Mouse (Mus musculus): ENCODE measurements at regions not wholly inside any gene's neighbourhood (a gene's known extent, or its start where the extent isn't known, plus 50 kb on each side); places are given as distances from the start of the nearest gene placed in this dataset.
A peak's percentile ranks its signal among the peaks of the same experiment; 100 is the strongest.

- 7% methylated on average over 3 of the region's 3 CpGs for WGBS
- no peak overlapping the region for H3K27ac ChIP-seq
- ATAC-seq (ENCODE audit: borderline replicate concordance, extremely low read depth, low FRiP score, low TSS enrichment), result peak; percentile 74; the same call in 1 of the 2 replicates
- no peaks in the 10 kb centered on the region for H3K4me1 ChIP-seq
- H3K9ac ChIP-seq, result no peak overlapping the region
- no peaks in the 10 kb centered on the region for H3K36me3 ChIP-seq
- no peaks in the 10 kb centered on the region for H3K27me3 ChIP-seq
- no peak overlapping the region for H3K4me3 ChIP-seq
- H3K4me2 ChIP-seq, result no peak overlapping the region
- H3K9me3 ChIP-seq, result no peaks in the 10 kb centered on the region
Measured at GRCm38 (mm10) chr16:26234113-26234512, 128.5 kb upstream of the P3h2 start.

- no peaks in the 10 kb centered on the region for H3K36me3 ChIP-seq
- no peaks in the 10 kb centered on the region for H3K27me3 ChIP-seq
- H3K27ac ChIP-seq, result no peak overlapping the region
- no peaks in the 10 kb centered on the region for H3K4me1 ChIP-seq
- H3K4me3 ChIP-seq, result no peak overlapping the region
- no peak for ATAC-seq (ENCODE audit: borderline replicate concordance, extremely low read depth, low FRiP score, low TSS enrichment)
- WGBS, result 88% methylated on average over 1 of the region's 1 CpGs
- H3K9ac ChIP-seq, result no peak overlapping the region
- no peaks in the 10 kb centered on the region for H3K9me3 ChIP-seq
- H3K4me2 ChIP-seq, result no peak overlapping the region
Measured at GRCm38 (mm10) chr16:26231110-26231509, 125.5 kb upstream of the P3h2 start.

- no peak for ATAC-seq (ENCODE audit: borderline replicate concordance, extremely low read depth, low FRiP score, low TSS enrichment)
- Histone ChIP-seq H3K4me3 (no peak overlapping the region), H3K9me3 (no peaks in the 10 kb centered on the region), H3K27me3 (no peaks in the 10 kb centered on the region), H3K4me2 (no peak overlapping the region), H3K4me1 (no peaks in the 10 kb centered on the region), H3K36me3 (no peaks in the 10 kb centered on the region), H3K9ac (no peak overlapping the region), H3K27ac (no peak overlapping the region)
- WGBS, result 43% methylated on average over 3 of the region's 3 CpGs
Measured at GRCm38 (mm10) chr16:26211418-26211817, 105.8 kb upstream of the P3h2 start.

GRCm38 (mm10) chr16:26199125-26199524 is 93.5 kb upstream of the P3h2 start:
- Histone ChIP-seq H3K4me3 (no peak overlapping the region), H3K9ac (no peak overlapping the region), H3K9me3 (no peaks in the 10 kb centered on the region), H3K36me3 (no peaks in the 10 kb centered on the region), H3K4me2 (no peak overlapping the region), H3K4me1 (peaks cover 5% of the 10 kb centered on the region; the same call in 1 of the 2 replicates), H3K27ac (no peak overlapping the region), H3K27me3 (no peaks in the 10 kb centered on the region)
- WGBS, result 8% methylated on average over 4 of the region's 4 CpGs
- ATAC-seq (ENCODE audit: borderline replicate concordance, extremely low read depth, low FRiP score, low TSS enrichment), result no peak

- Histone ChIP-seq H3K9ac (no peak overlapping the region), H3K4me2 (no peak overlapping the region), H3K27me3 (no peaks in the 10 kb centered on the region), H3K4me3 (no peak overlapping the region), H3K9me3 (no peaks in the 10 kb centered on the region), H3K4me1 (peaks cover 5% of the 10 kb centered on the region; the same call in 1 of the 2 replicates), H3K27ac (no peak overlapping the region), H3K36me3 (no peaks in the 10 kb centered on the region)
- peak; percentile 46; the same call in 1 of the 2 replicates for ATAC-seq (ENCODE audit: borderline replicate concordance, extremely low read depth, low FRiP score, low TSS enrichment)
Measured at GRCm38 (mm10) chr16:26196345-26196744, 90.8 kb upstream of the P3h2 start.

GRCm38 (mm10) chr16:26185288-26186281 is 80.0 kb upstream of the P3h2 start:
- no peaks in the 10 kb centered on the region for H3K27me3 ChIP-seq
- no peak overlapping the region for H3K4me3 ChIP-seq
- no peak overlapping the region for H3K4me2 ChIP-seq
- H3K9ac ChIP-seq, result no peak overlapping the region
- WGBS, result 41% methylated on average over 8 of the region's 8 CpGs
- H3K9me3 ChIP-seq, result no peaks in the 10 kb centered on the region
- no peaks in the 10 kb centered on the region for H3K36me3 ChIP-seq
- ATAC-seq (ENCODE audit: borderline replicate concordance, extremely low read depth, low FRiP score, low TSS enrichment), result peak; percentile 35; the same call in 1 of the 2 replicates
- peak overlapping the region; percentile 21; the same call in 1 of the 2 replicates for H3K27ac ChIP-seq
- H3K4me1 ChIP-seq, result peaks cover 10% of the 10 kb centered on the region; the same call in 1 of the 2 replicates

- H3K9ac ChIP-seq, result no peak overlapping the region
- H3K27ac ChIP-seq, result no peak overlapping the region
- ATAC-seq (ENCODE audit: borderline replicate concordance, extremely low read depth, low FRiP score, low TSS enrichment), result peak; percentile 76; the same call in 1 of the 2 replicates
- 23% methylated on average over 6 of the region's 6 CpGs for WGBS
- no peak overlapping the region for H3K4me3 ChIP-seq
- no peak overlapping the region for H3K4me2 ChIP-seq
- peaks cover 10% of the 10 kb centered on the region; the same call in 1 of the 2 replicates for H3K4me1 ChIP-seq
- no peaks in the 10 kb centered on the region for H3K9me3 ChIP-seq
- no peaks in the 10 kb centered on the region for H3K27me3 ChIP-seq
- no peaks in the 10 kb centered on the region for H3K36me3 ChIP-seq
Measured at GRCm38 (mm10) chr16:26184647-26185262, 79.2 kb upstream of the P3h2 start.

GRCm38 (mm10) chr16:26183530-26183929 is 77.9 kb upstream of the P3h2 start:
- ATAC-seq (ENCODE audit: borderline replicate concordance, extremely low read depth, low FRiP score, low TSS enrichment), result no peak
- no peaks in the 10 kb centered on the region for H3K27me3 ChIP-seq
- no peak overlapping the region for H3K9ac ChIP-seq
- H3K4me3 ChIP-seq, result no peak overlapping the region
- H3K4me1 ChIP-seq, result peaks cover 10% of the 10 kb centered on the region; the same call in 1 of the 2 replicates
- no peaks in the 10 kb centered on the region for H3K36me3 ChIP-seq
- no peaks in the 10 kb centered on the region for H3K9me3 ChIP-seq
- no peak overlapping the region for H3K27ac ChIP-seq
- H3K4me2 ChIP-seq, result no peak overlapping the region

- Histone ChIP-seq H3K4me1 (peaks cover 10% of the 10 kb centered on the region; the same call in 1 of the 2 replicates), H3K9me3 (no peaks in the 10 kb centered on the region), H3K4me2 (no peak overlapping the region), H3K27me3 (no peaks in the 10 kb centered on the region), H3K4me3 (no peak overlapping the region), H3K36me3 (no peaks in the 10 kb centered on the region), H3K27ac (no peak overlapping the region), H3K9ac (no peak overlapping the region)
- WGBS, result 77% methylated on average over 3 of the region's 3 CpGs
- ATAC-seq (ENCODE audit: borderline replicate concordance, extremely low read depth, low FRiP score, low TSS enrichment), result no peak
Measured at GRCm38 (mm10) chr16:26181716-26182115, 76.1 kb upstream of the P3h2 start.

GRCm38 (mm10) chr16:26171441-26171840 is 65.9 kb upstream of the P3h2 start:
- no peaks in the 10 kb centered on the region for H3K9me3 ChIP-seq
- WGBS, result 60% methylated on average over 3 of the region's 3 CpGs
- no peak for ATAC-seq (ENCODE audit: borderline replicate concordance, extremely low read depth, low FRiP score, low TSS enrichment)
- H3K9ac ChIP-seq, result no peak overlapping the region
- no peaks in the 10 kb centered on the region for H3K36me3 ChIP-seq
- H3K4me1 ChIP-seq, result no peaks in the 10 kb centered on the region
- no peak overlapping the region for H3K4me3 ChIP-seq
- no peak overlapping the region for H3K4me2 ChIP-seq
- no peaks in the 10 kb centered on the region for H3K27me3 ChIP-seq
- H3K27ac ChIP-seq, result no peak overlapping the region

GRCm38 (mm10) chr16:26169382-26169781 is 63.8 kb upstream of the P3h2 start:
- Histone ChIP-seq H3K27ac (no peak overlapping the region), H3K27me3 (no peaks in the 10 kb centered on the region), H3K4me3 (no peak overlapping the region), H3K4me2 (no peak overlapping the region), H3K36me3 (no peaks in the 10 kb centered on the region), H3K9ac (no peak overlapping the region), H3K4me1 (no peaks in the 10 kb centered on the region), H3K9me3 (no peaks in the 10 kb centered on the region)
- no peak for ATAC-seq (ENCODE audit: borderline replicate concordance, extremely low read depth, low FRiP score, low TSS enrichment)
- WGBS, result 91% methylated on average over 1 of the region's 1 CpGs

GRCm38 (mm10) chr16:26168216-26168615 is 62.6 kb upstream of the P3h2 start:
- no peak for ATAC-seq (ENCODE audit: borderline replicate concordance, extremely low read depth, low FRiP score, low TSS enrichment)
- no peaks in the 10 kb centered on the region for H3K27me3 ChIP-seq
- H3K9ac ChIP-seq, result no peak overlapping the region
- H3K27ac ChIP-seq, result no peak overlapping the region
- H3K4me3 ChIP-seq, result no peak overlapping the region
- no peaks in the 10 kb centered on the region for H3K4me1 ChIP-seq
- 88% methylated on average over 2 of the region's 2 CpGs for WGBS
- H3K36me3 ChIP-seq, result no peaks in the 10 kb centered on the region
- H3K4me2 ChIP-seq, result no peak overlapping the region
- no peaks in the 10 kb centered on the region for H3K9me3 ChIP-seq
